Mouse (Mus musculus) right cerebral cortex, postnatal 25 days (tissue): ENCODE measurements at regions not wholly inside any gene's neighbourhood (a gene's known extent, or its start where the extent isn't known, plus 50 kb on each side); places are given as distances from the start of the nearest gene placed in this dataset.

Source experiments
- DNase-seq: peaks from one replicate; pipeline ENCODE4 v3.0.0; 2022

DNA sequence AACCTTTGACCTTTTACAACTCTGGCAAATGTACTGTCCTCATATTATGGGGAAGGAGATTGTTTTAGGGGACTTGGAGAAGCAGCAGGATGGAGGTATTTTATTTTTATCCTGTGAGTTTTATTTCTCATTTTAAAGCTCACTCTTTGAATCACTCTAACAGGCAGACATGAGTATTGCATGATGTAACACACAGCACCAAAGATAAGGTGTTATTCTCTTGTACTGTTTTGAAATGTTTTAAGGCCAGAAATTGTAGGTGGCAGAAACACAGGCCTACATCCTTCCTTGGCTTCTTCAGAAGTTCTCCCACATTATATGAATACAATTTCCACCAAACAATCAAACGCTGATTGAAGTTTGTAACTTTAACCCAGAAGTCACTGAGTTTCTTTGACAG lies 377.9 kb upstream of the Nr2f1 start:
- DNase-seq, result no peak

DNA sequence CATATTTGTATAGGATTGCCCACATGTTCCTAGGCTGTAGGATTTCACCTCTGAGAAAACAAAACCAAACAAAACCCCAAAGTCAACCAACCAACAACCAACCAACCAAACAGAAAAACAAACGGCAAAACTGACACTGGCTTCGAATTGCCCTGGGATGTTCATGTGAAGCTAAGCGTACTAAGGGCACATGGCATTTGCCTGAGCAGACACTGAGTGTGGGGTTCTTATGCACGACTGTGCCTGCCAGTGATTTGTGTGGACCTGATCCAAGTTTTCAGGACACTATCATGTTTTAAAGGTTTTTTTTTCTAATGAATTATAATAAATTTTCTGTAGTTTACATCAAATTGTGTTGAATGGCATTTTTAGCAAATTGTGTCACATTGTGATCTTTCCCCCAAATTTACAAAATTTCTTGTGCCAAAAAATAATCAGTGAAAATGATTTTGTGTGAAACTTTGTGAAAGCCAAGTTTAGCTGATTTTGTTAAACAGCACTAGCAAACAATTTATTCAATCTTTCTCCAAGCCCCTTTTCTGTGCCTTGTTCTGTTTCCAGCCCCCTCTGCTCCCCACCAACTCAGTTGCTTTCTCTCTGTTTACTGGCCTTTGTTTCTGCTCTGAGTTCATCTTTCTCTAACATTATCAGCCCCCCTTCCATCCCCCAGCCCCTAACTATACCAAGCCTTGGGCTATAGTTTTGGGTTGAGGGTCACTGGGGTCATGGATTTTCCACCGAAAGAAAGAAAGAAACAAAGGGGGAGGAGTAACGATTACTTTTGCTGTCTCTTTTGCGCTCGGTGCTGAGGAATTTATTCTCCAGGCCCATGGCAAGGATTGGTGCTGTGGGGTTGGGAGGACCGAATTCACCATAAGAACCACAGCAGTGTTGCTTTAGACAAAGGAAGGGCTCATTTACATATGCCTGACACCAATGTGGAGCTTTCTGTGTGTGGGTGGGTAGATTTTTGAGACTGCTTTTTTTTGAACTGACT lies 377.0 kb upstream of the Nr2f1 start:
- no peak for DNase-seq

DNA sequence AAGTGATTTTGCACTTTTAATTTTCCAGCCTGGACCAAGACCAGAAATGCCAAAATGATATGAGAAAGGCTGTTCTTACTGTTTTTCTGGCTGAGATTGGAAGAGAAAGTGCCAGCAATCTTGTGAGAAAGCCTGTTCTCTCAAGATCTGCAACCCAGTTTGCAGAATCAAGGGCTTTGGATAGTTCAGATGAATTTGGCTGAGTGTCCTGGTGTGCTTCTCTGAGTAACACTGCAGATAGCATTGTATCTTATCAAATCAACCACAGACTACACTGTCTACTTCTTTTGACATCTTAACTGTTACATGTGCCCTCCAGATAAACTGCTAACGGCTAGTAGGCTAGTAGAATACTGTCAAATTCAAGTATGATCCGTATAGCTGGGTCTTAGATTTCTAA lies 371.5 kb upstream of the Nr2f1 start:
- no peak for DNase-seq

GRCm38 (mm10) chr13:78524446-78524937 lies 324.9 kb upstream of the Nr2f1 start:
- no peak for DNase-seq

- DNase-seq, result no peak
These were observed 321.2 kb upstream of the Nr2f1 start for GRCm38 (mm10) chr13:78520771-78521170.

GRCm38 (mm10) chr13:78520186-78520585 lies 320.6 kb upstream of the Nr2f1 start:
- DNase-seq, result no peak

GRCm38 (mm10) chr13:78500551-78500950 lies 301.0 kb upstream of the Nr2f1 start:
- no peak for DNase-seq

- DNase-seq, result no peak
These were observed 284.3 kb upstream of the Nr2f1 start for GRCm38 (mm10) chr13:78483760-78484357.

- DNase-seq, result no peak
These were observed 283.6 kb upstream of the Nr2f1 start for GRCm38 (mm10) chr13:78482929-78483759.

DNA sequence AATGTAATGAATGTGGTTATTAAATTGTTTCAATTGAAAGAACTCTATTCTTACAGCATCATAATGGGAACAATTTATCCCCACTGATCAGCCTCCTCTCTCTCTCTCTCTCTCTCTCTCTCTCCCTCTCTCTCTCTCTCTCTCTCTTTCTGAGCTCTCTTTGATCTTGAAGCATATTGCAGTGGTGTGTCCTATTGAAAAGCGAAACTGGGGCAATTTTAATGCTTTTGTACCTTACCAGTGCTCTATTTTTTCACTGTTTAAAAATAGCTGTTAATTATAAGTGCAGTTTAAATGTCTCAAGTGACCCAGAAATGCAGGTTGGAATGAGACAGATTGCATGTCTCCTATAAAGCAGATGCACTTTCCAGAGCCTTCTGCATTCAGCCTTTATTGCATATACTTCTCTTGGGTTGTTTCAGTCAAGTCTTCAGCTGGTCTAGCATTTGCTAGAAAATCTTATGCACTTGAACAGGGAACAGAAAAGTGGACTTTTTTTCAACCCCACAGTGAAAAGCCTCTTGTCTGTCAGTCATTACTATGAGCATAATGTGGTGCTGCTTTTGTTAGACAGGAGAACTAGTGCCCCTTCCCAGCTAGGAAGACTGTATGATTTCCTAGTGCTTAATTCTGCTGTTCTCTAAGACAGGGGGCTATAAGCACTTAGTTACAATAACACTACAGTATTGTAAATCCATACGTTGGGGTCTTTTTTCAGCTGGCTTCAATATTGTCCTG lies 251.9 kb upstream of the Nr2f1 start:
- no peak for DNase-seq

DNA sequence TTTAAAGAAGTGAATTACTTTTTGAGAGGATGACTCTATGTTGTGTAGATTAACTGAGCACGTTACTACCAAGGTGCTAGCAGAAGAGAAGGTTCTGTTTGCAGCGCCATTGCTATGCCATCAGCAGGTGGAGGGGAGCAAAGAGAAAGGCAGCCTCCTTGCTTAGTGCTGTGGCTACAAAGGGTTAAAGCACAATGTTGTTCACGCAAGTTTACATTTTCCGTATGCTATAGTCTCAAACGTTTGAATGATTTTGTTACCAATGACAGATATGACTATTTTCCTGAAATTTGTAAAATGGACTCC lies 247.1 kb upstream of the Nr2f1 start:
- no peak for DNase-seq

GRCm38 (mm10) chr13:78445891-78446725 lies 246.6 kb upstream of the Nr2f1 start:
- DNase-seq, result no peak

- DNase-seq, result no peak
These were observed 245.3 kb upstream of the Nr2f1 start for GRCm38 (mm10) chr13:78444691-78445349.

- no peak for DNase-seq
These were observed 228.9 kb upstream of the Nr2f1 start for GRCm38 (mm10) chr13:78428469-78428868.

DNA sequence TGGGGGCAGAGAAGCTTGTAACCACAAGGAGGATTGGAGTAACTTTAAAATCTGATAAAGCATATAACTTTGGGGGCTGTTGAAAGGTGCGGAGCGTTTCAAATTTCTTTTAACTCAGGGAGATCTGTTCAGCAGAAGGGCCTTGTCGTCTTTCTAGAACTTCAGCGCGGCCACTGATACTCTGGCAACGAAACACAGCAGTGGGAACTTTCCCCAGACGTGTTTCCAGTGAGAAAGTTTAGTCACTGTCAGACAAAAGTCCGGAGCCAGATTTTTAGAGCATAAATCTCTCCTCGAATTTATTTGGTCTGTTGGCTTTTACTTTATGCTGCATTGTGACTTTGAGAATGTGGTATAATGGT lies 228.5 kb upstream of the Nr2f1 start:
- DNase-seq, result no peak

- DNase-seq, result peak; percentile 28
These were observed 227.9 kb upstream of the Nr2f1 start for GRCm38 (mm10) chr13:78427141-78428083.

GRCm38 (mm10) chr13:78426306-78426921 lies 226.9 kb upstream of the Nr2f1 start:
- DNase-seq, result no peak

- DNase-seq, result no peak
These were observed 205.5 kb upstream of the Nr2f1 start for GRCm38 (mm10) chr13:78405071-78405470.

DNA sequence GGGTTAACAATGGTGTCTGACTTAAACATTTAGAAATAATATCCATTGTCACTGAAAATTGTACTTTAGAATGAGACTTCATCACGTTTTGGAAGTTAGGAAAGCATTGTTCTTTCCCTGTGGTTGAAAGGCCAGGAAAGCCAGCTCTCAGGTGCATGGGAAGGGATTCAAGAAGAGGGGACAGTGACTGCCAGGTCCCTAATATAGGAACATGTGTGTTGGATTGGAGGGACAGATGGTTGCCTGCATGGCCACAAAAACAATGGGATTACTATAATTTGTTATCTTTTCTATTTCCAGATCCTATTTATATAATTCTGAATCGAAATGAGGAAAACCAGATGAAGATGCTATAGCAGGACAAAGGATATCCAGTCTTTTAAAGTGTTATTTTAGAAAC lies 184.2 kb upstream of the Nr2f1 start:
- DNase-seq, result no peak

- DNase-seq, result no peak
These were observed 161.7 kb upstream of the Nr2f1 start for GRCm38 (mm10) chr13:78361236-78361635.
